Mouse (Mus musculus) thymus, adult 2 months (tissue): Measurements from ENCODE around the gene Ick.

ENCODE experiments used
- CTCF ChIP-seq: fragments of 200-500 bp; IDR thresholded peaks from 2 replicates; pipeline ENCODE4 v1.5.1; 2012; ENCODE audit warnings: mild to moderate bottlenecking, control low read depth, low read length, moderate library complexity, borderline replicate concordance; ENCODE audit not compliant: control insufficient read depth, poor library complexity, insufficient read depth; ENCODE audit errors: extremely low read depth
- POLR2A ChIP-seq: fragments of 200-500 bp; IDR thresholded peaks from 2 replicates; pipeline ENCODE4 v1.6.1; 2012; ENCODE audit warnings: mild to moderate bottlenecking, low read length, control low read depth, moderate library complexity; ENCODE audit not compliant: control insufficient read depth, poor library complexity, insufficient read depth; ENCODE audit errors: extremely low read depth

DNA sequence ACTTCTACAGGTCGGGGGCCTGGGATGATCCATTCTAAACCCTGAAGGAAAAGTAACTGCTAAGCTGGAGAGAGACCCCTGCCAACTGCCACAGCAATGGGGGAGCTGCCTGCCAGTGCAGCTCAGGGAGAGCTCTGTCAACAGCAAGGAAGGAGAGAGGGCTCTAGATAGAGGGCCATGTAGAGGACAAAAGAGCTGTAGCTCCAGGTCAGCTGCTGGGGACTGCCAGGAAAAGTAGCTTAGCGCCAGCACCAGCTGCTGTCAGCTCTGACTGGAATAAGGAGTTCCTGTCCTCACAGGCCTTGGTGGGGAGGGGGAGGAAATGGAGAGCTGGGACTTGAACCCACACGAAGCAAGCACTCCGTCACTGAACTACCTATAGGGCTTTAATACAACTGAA lies 20.5 kb upstream of the Ick start:
- TF ChIP-seq CTCF (no peak), POLR2A (no peak)
